Mouse (Mus musculus) brain, adult 2 months (tissue): ENCODE results near the gene Gm9495.
"Not testable (repeated sequence)": the region's sequence is repeated elsewhere in the genome, so short reads cannot be mapped to it uniquely, and the experiment has no call there.

ENCODE experiments used
- DNase-seq: peaks from one replicate; pipeline ENCODE4 v3.0.0; 2011; ENCODE audit warnings: low read depth, low spot score

The Gm9495 gene

GRCm38 (mm10) chr8:69453465-69453864 is at the start of gene Gm9495:
Gene Gm9495 (minus strand): TSS chr8:69453565.
- not testable (repeated sequence) for DNase-seq

GRCm38 (mm10) chr8:69474946-69475345 is 21.6 kb upstream of the Gm9495 start:
- DNase-seq, result peak; percentile 95

DNA sequence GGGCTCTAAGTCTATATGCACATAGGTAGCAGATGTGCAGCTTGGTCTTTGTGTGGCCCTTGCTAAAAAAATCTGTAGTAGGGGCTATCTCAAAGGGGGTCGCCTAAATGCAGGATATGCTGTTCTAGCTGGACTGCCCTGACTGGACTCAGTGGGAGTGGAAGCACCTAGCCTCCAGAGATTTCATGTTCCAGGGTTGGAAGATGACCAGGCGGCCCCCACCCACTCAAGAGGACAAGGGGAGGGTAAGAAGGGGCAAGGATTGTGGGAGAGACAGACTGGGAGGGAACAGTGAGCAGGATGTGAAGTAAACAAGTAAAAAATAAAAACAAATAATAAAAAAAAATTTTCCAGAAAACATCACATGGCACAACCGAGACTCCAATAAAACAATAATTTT is 33.3 kb downstream of the Gm9495 start:
- not testable (repeated sequence) for DNase-seq

DNA sequence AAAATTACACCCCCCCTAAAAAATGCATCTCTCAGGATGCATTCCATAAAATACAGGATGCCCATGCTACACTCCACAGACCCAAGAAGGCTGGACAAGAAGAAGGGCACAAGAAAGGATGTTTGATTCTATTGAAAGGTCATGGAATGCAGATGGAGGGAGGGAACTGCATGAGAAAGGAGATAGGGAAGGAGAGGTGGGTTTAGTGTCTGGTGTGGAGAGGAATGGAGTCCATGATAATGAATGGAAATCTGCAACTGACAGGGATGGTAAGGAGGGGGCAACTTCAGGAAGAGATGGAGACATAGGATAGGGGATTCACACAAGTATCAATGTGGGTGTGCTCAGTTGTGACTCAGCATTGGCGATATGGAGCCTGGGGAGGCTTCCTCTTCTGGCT is 39.0 kb downstream of the Gm9495 start:
- DNase-seq, result no peak

DNA sequence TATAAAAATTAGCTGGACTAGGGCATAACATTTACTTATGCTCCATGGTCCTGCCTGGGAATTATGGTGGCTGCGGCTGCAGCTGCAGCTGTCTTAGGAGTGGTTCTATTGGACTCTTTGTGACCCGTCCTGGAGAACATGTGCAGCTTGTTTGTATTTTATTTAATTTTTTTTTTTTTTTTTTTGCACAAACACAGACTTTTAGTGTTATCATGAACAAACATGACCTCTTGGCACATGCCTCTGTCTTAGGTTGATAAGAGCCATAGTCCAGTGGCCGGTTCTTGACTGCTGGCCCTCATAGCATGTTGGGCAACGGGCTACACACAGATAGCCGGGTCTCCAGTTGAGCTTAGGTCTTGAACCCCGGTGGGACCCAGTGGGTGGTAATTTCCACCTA is 48.6 kb downstream of the Gm9495 start:
- DNase-seq, result no peak

GRCm38 (mm10) chr8:69399956-69400443 is 53.4 kb downstream of the Gm9495 start:
- peak; percentile 67 for DNase-seq

DNA sequence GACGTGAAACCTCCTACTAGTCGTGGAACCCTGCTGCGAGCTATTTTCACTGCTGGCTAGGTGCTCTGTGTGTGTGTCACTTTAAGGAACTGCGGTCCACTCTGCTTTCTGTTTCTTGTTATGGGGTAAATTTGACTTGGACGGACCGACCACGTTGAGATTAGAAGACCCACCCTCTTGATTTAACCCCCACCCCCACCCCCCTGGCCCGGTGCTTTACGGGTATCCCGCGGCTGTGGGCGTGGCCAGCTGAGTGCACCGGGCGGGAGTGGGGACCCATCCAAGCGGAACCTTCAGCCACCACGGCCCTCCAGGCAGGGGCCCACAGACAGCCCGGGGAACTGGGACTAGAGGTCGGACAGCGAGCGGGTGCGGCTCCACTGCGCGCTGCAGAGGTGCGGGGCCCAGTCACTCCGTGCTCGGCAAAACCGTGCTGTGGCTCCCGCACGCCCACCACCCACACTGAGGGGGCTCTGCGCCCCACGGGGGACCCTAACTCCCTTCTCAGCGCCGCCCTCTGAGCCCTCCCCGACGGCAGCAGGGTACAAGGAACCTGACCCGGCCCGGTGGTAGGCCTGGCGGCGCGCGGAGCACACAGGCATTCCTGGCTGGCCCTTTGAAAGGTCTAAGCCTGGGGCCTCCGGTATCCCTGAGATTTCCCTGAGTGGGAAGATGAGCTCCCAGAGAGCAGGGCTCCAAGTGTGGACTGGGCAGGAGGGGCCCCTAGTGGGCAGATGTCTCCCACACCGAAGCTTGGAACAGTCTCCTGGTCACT is 54.0 kb downstream of the Gm9495 start:
- peak; percentile 66 for DNase-seq

DNA sequence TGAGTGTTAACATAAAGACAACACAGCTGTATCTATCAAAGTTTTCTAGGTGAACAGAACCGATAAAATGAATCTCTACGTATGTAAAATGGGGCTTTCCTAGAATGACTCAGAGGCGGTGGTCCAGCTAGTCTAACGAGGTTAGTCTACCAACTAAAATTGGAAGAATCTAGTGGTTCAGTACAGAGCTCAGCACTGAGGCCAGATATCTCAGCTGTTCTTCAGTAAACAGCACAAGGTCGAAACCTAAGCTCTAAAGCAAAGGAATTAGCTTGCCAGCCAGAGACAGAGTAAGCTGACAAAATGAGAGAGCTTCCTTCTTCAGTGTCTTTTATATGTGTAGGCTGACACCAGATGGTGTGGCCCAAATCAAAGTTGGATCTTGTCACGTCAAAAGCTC is 57.2 kb downstream of the Gm9495 start:
- peak; percentile 56 for DNase-seq

GRCm38 (mm10) chr8:69395050-69395789 is 58.1 kb downstream of the Gm9495 start:
- peak; percentile 99 for DNase-seq

GRCm38 (mm10) chr8:69384361-69384760 is 69.0 kb downstream of the Gm9495 start:
- peak; percentile 58 for DNase-seq
